Mouse (Mus musculus) MEL (cell line): ENCODE measurements at regions not wholly inside any gene's neighbourhood (a gene's known extent, or its start where the extent isn't known, plus 50 kb on each side); places are given as distances from the start of the nearest gene placed in this dataset.

Experiments
- DNase-seq: peaks from one replicate; pipeline ENCODE4 v3.0.0; 2011; ENCODE audit warnings: low read depth, low spot score
- H3K27ac ChIP-seq: 2 replicates; pipeline ENCODE4 v1.5.1; 2012; ENCODE audit warnings: low read depth, mild to moderate bottlenecking, control low read depth, low read length, moderate library complexity; ENCODE audit not compliant: control insufficient read depth
- H3K27me3 ChIP-seq, 2 experiments: fragments of 150-350 bp in 1 of 2; sonication (generic) in 1 of 2; 2 replicates each; pipeline ENCODE4 v1.6.1; 2012; ENCODE audit warnings: low read length in 2 of 2, mild to moderate bottlenecking in 2 of 2, improper control_type of control experiment in 1 of 2, moderate library complexity in 1 of 2; ENCODE audit not compliant: insufficient read depth in 2 of 2, control insufficient read depth in 1 of 2
- H3K36me3 ChIP-seq, 2 experiments: 2 replicates each; pipeline ENCODE4 v1.6.1; 2012 to 2014; ENCODE audit warnings: low read length in 2 of 2, improper control_type of control experiment in 1 of 2, inconsistent platforms in 1 of 2, mild to moderate bottlenecking in 1 of 2; ENCODE audit not compliant: insufficient read depth in 2 of 2, control insufficient read depth in 1 of 2
- H3K4me1 ChIP-seq, 2 experiments: fragments of 150-350 bp in 1 of 2; sonication (generic) in 1 of 2; 2 replicates each; pipeline ENCODE4 v1.6.1; 2012; ENCODE audit warnings: low read length in 2 of 2, improper control_type of control experiment in 1 of 2, mild to moderate bottlenecking in 1 of 2; ENCODE audit not compliant: insufficient read depth in 2 of 2, control insufficient read depth in 1 of 2
- H3K4me3 ChIP-seq, 2 experiments: fragments of 150-350 bp in 1 of 2; sonication (generic) in 1 of 2; 2 replicates each; pipeline ENCODE4 v1.5.1; 2012; ENCODE audit warnings: low read depth in 2 of 2, low read length in 2 of 2, mild to moderate bottlenecking in 2 of 2, moderate library complexity in 2 of 2, control low read depth in 1 of 2, improper control_type of control experiment in 1 of 2; ENCODE audit not compliant: control insufficient read depth in 1 of 2, insufficient read depth in 1 of 2
- H3K79me2 ChIP-seq: 2 replicates; pipeline ENCODE4 v1.6.1; 2012; ENCODE audit warnings: mild to moderate bottlenecking, low read length, moderate library complexity; ENCODE audit not compliant: control insufficient read depth, poor library complexity, insufficient read depth
- H3K9ac ChIP-seq: 2 replicates; pipeline ENCODE4 v1.6.1; 2012; ENCODE audit warnings: low read depth, mild to moderate bottlenecking, control low read depth, low read length, moderate library complexity; ENCODE audit not compliant: control insufficient read depth, poor library complexity, severe bottlenecking
- H3K9me3 ChIP-seq: fragments of 150-350 bp; sonication (generic); replicated peaks from 2 replicates; pipeline ENCODE4 v1.6.1; 2012; ENCODE audit warnings: mild to moderate bottlenecking, low read length, improper control_type of control experiment, moderate library complexity; ENCODE audit not compliant: insufficient read depth
- CTCF ChIP-seq, 3 experiments: IDR thresholded peaks in 2 of 3; conservative IDR thresholded peaks in 1 of 3; 2 replicates each; pipeline ENCODE4 v1.5.1; 2011 to 2012; ENCODE audit warnings: low read length in 3 of 3, low read depth in 2 of 3, mild to moderate bottlenecking in 2 of 3, improper control_type of control experiment in 1 of 3, inconsistent platforms in 1 of 3, mixed read lengths in 1 of 3, moderate library complexity in 1 of 3; ENCODE audit not compliant: control insufficient read depth in 1 of 3, insufficient read depth in 1 of 3, poor library complexity in 1 of 3, severe bottlenecking in 1 of 3
- EP300 ChIP-seq, 2 experiments: IDR thresholded peaks; 2 replicates each; pipeline ENCODE4 v1.6.1; 2011; ENCODE audit warnings: improper control_type of control experiment in 2 of 2, low read length in 2 of 2, low read depth in 1 of 2, mild to moderate bottlenecking in 1 of 2
- ETS1 ChIP-seq: IDR thresholded peaks from 2 replicates; pipeline ENCODE4 v1.6.1; 2012; ENCODE audit warnings: low read depth, mild to moderate bottlenecking, inconsistent platforms, low read length, improper control_type of control experiment, moderate library complexity
- GATA1 ChIP-seq: IDR thresholded peaks from 2 replicates; pipeline ENCODE4 v1.6.1; 2011; ENCODE audit warnings: low read depth, low read length, improper control_type of control experiment
- JUND ChIP-seq: IDR thresholded peaks from 2 replicates; pipeline ENCODE4 v1.6.1; 2011; ENCODE audit warnings: low read depth, mild to moderate bottlenecking, improper control_type of control experiment, low read length
- MAFK ChIP-seq: IDR thresholded peaks from 2 replicates; pipeline ENCODE4 v1.6.1; 2011; ENCODE audit warnings: low read depth, mild to moderate bottlenecking, low read length, improper control_type of control experiment, borderline replicate concordance
- MAX ChIP-seq: IDR thresholded peaks from 2 replicates; pipeline ENCODE4 v1.6.1; 2011; ENCODE audit warnings: low read length, improper control_type of control experiment
- MEF2A ChIP-seq: IDR thresholded peaks from 2 replicates; pipeline ENCODE4 v1.6.1; 2014; ENCODE audit warnings: low read depth, mild to moderate bottlenecking, inconsistent platforms, low read length, improper control_type of control experiment; ENCODE audit not compliant: poor library complexity, insufficient replicate concordance, severe bottlenecking; ENCODE audit errors: extremely low read depth
- MXI1 ChIP-seq: IDR thresholded peaks from 2 replicates; pipeline ENCODE4 v1.6.1; 2011; ENCODE audit warnings: mild to moderate bottlenecking, low read depth, low read length, improper control_type of control experiment
- MYB ChIP-seq: IDR thresholded peaks from 2 replicates; pipeline ENCODE4 v1.6.1; 2011; ENCODE audit warnings: mild to moderate bottlenecking, low read depth, low read length, improper control_type of control experiment
- MYC ChIP-seq: IDR thresholded peaks from 2 replicates; pipeline ENCODE4 v1.6.1; 2011; ENCODE audit warnings: low read depth, mild to moderate bottlenecking, low read length, improper control_type of control experiment, moderate library complexity
- POLR2A ChIP-seq, 2 experiments: IDR thresholded peaks; 2 replicates each; pipeline ENCODE4 v1.6.1; 2011 to 2012; ENCODE audit warnings: low read length in 2 of 2, mild to moderate bottlenecking in 2 of 2, control low read depth in 1 of 2, improper control_type of control experiment in 1 of 2, low read depth in 1 of 2, moderate library complexity in 1 of 2; ENCODE audit not compliant: control insufficient read depth in 1 of 2, insufficient read depth in 1 of 2, poor library complexity in 1 of 2
- POLR2AphosphoS2 ChIP-seq: IDR thresholded peaks from 2 replicates; pipeline ENCODE4 v1.6.1; 2011; ENCODE audit warnings: low read length, improper control_type of control experiment
- SIN3A ChIP-seq: IDR thresholded peaks from 2 replicates; pipeline ENCODE4 v1.6.1; 2012; ENCODE audit warnings: low read length, improper control_type of control experiment, inconsistent platforms
- SMC3 ChIP-seq: IDR thresholded peaks from 2 replicates; pipeline ENCODE4 v1.6.1; 2011; ENCODE audit warnings: low read depth, low read length, improper control_type of control experiment
- USF2 ChIP-seq, 2 experiments: IDR thresholded peaks; 2 replicates each; pipeline ENCODE4 v1.6.1; 2011 to 2012; ENCODE audit warnings: improper control_type of control experiment in 2 of 2, low read length in 2 of 2, borderline replicate concordance in 1 of 2, inconsistent platforms in 1 of 2, low read depth in 1 of 2, mild to moderate bottlenecking in 1 of 2; ENCODE audit not compliant: insufficient read depth in 1 of 2
- ZMIZ1 ChIP-seq: IDR thresholded peaks from 2 replicates; pipeline ENCODE4 v1.6.1; 2012; ENCODE audit warnings: low read depth, mild to moderate bottlenecking, inconsistent platforms, low read length, improper control_type of control experiment, moderate library complexity

DNA sequence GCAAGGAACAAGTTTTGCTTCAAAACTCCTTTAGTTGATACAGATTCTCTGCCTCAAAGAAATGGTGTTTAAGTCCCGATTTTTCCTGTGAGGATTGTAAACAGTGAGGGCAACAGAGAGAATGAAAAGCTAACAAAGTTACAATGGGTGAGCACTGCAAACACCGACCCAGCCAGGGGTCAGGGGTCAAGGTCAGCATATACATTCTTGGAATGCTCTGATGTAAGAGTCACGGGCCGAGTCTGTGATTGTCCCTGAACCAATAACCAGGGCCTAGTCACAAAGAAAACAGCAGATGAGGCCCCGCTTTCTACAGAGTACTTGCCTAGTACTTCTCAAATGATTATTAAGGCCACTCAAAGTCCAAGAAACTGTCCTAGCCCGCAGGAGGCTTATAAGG is 95.4 kb upstream of the Frmd6 start:
- Histone ChIP-seq H3K4me1 (no peaks in the 10 kb centered on the region), H3K27me3 (peaks cover 0 to 1% of the 10 kb centered on the region in 2 experiments; a peak in 1 of 4 replicates), H3K27ac (no peak overlapping the region), H3K4me3 (no peak overlapping the region), H3K9ac (no peak overlapping the region), H3K79me2 (no peaks in the 10 kb centered on the region), H3K9me3 (no peaks in the 10 kb centered on the region), H3K36me3 (no peaks in the 10 kb centered on the region)
- TF ChIP-seq JUND, result no peak
- TF ChIP-seq MYB, result no peak
- TF ChIP-seq SMC3, result no peak
- TF ChIP-seq MXI1, result no peak
- no peak for DNase-seq

DNA sequence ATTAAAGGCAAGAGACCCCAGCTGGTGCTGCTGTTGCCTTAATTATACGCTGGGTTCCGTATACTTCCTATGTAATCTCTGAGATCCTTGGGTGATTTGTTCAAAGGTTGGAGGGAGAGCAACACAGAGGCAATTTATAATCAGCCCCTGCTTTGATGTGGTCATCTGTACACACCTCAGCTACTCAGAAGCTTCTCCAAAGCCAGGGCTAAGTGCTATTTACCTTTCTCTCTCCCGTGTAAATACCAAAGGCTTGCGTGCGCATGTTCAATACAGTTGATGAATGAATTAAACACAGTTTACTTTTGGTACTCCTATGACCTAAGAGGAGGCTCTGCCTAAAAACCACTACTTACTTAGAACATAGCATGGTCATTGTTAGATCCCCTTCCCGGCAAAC is 93.8 kb upstream of the Frmd6 start:
- TF ChIP-seq ETS1 (no peak), POLR2AphosphoS2 (no peak), MAX (no peak), MAFK (no peak)
- Histone ChIP-seq H3K36me3 (no peaks in the 10 kb centered on the region), H3K27me3 (peaks cover 0 to 1% of the 10 kb centered on the region in 2 experiments; a peak in 2 of 4 replicates), H3K4me3 (no peak overlapping the region), H3K4me1 (no peaks in the 10 kb centered on the region), H3K9me3 (no peaks in the 10 kb centered on the region), H3K9ac (no peak overlapping the region), H3K27ac (no peak overlapping the region), H3K79me2 (no peaks in the 10 kb centered on the region)
- DNase-seq, result no peak

DNA sequence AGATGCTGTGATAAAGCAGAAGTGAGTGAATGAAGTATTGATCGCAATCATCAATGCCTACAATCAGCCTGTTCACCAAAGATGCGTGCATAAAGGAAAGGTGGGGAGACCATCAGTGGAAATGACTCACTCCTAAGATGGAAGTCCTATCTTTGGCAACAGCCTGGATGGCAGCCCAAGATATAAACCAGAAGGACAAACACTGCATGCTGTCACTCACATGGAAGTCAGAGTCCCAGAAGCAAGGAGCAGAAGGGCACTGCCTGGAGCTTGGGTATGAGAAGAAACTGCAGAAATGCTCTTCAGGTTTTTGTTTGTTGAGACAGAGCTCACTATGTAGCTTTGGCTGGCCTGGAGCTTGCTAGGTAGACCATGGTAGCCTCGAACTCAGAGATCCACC is 92.7 kb upstream of the Frmd6 start:
- Histone ChIP-seq H3K36me3 (no peaks in the 10 kb centered on the region), H3K4me1 (no peaks in the 10 kb centered on the region), H3K27ac (no peak overlapping the region), H3K4me3 (no peak overlapping the region), H3K9ac (no peak overlapping the region), H3K79me2 (no peaks in the 10 kb centered on the region), H3K27me3 (peaks cover 0 to 1% of the 10 kb centered on the region in 2 experiments; a peak in 2 of 4 replicates), H3K9me3 (no peaks in the 10 kb centered on the region)
- no peak for DNase-seq
- TF ChIP-seq POLR2AphosphoS2 (no peak), MYC (no peak), SMC3 (no peak), GATA1 (no peak), MAX (no peak), ETS1 (no peak), SIN3A (no peak), EP300 (IDR thresholded peaks at IDR 0.05; ENCODE audit: low read depth in 1 of 2, low read length in 2 of 2) (no peak), ZMIZ1 (no peak), MEF2A (no peak), CTCF (IDR thresholded peaks at IDR 0.05 in 2 of 3, conservative IDR thresholded peaks at IDR 0.05 in 1 of 3; ENCODE audit: control insufficient read depth in 1 of 3, insufficient read depth in 1 of 3, low read depth in 2 of 3, low read length in 3 of 3, poor library complexity in 1 of 3, severe bottlenecking in 1 of 3) (no peak), POLR2A (IDR thresholded peaks at IDR 0.05; ENCODE audit: control insufficient read depth in 1 of 2, insufficient read depth in 1 of 2, low read depth in 1 of 2, low read length in 2 of 2, poor library complexity in 1 of 2) (no peak), MXI1 (no peak), USF2 (IDR thresholded peaks at IDR 0.05; ENCODE audit: borderline replicate concordance in 1 of 2, insufficient read depth in 1 of 2, low read depth in 1 of 2, low read length in 2 of 2) (no peak)
